Mouse (Mus musculus) inflammation-experienced regulatory T-cells, adult 6 months (primary cell): ENCODE results near the gene Gm9268. TPM values are rescaled to one million over a fixed set of nuclear protein-coding genes. Genes with fewer than 3 reads are reported as not detected.
"Not testable (repeated sequence)": the region's sequence is repeated elsewhere in the genome, so short reads cannot be mapped to it uniquely, and the experiment has no call there.

Experiments used
- ATAC-seq: one replicate; pipeline ENCODE4 v1.8.0; 2017
- polyA plus RNA-seq, 3 experiments: library from polyadenylated mRNA; unstranded; fragments of 100-300 nt; shearing (Covaris generic); gene quantifications; one replicate each; pipeline ENCODE4 v1.2.1; 2017

Gm9268 gene
- not detected for polyA plus RNA-seq

- not testable (repeated sequence) for ATAC-seq
Observed at GRCm38 (mm10) chr7:43018465-43018864, at the start of gene Gm9268. TSS of gene Gm9268 (plus strand) at chr7:43018765.

- peak; percentile 25 for ATAC-seq
Observed at GRCm38 (mm10) chr7:42980098-42980497, 38.5 kb upstream of the Gm9268 start.

GRCm38 (mm10) chr7:42980739-42981138 is 37.8 kb upstream of the Gm9268 start:
- ATAC-seq, result no peak

- ATAC-seq, result no peak
Observed at GRCm38 (mm10) chr7:43077831-43078230, 59.3 kb downstream of the Gm9268 start.

Other genes starting within 250 kb of the Gm9268 start
- not detected for gene Vmn2r62, start 225.2 kb upstream of the Gm9268 start, polyA plus RNA-seq
- gene Gm2381, start 151.5 kb upstream of the Gm9268 start, polyA plus RNA-seq, result not detected
- under 1 TPM in 1 of 3 experiments, not detected in 2; 0.05 TPM for gene Vmn2r63, start 84.9 kb upstream of the Gm9268 start, polyA plus RNA-seq
- gene Zfp936, start 95.5 kb downstream of the Gm9268 start, polyA plus RNA-seq, result under 1 TPM in 1 of 3 experiments, not detected in 2; 0.91 TPM